Mouse (Mus musculus) lung, postnatal 10 days (tissue): ENCODE results near the gene Unc5b.

ENCODE experiments used
- DNase-seq: peaks from one replicate; pipeline ENCODE4 v3.0.0; 2021

Unc5b gene

GRCm38 (mm10) chr10:60718491-60718890 lies 112.9 kb downstream of the Unc5b start:
- no peak for DNase-seq

- DNase-seq = no peak
Observed at GRCm38 (mm10) chr10:60716449-60716848, 114.9 kb downstream of the Unc5b start.
